Mouse (Mus musculus) ovary, postnatal 10 days (tissue): ENCODE results near the gene Siglecf.
"Not testable (repeated sequence)": the region's sequence is repeated elsewhere in the genome, so short reads cannot be mapped to it uniquely, and the experiment has no call there.

Experiments
- DNase-seq: peaks from one replicate; pipeline ENCODE4 v3.0.0; 2022; ENCODE audit warnings: low spot score

Gene Siglecf

GRCm38 (mm10) chr7:43351154-43351553 lies at the start of gene Siglecf:
Siglecf (plus strand) TSS chr7:43351341.
- no peak for DNase-seq

GRCm38 (mm10) chr7:43305235-43305634 lies 45.9 kb upstream of the Siglecf start:
- no peak for DNase-seq

- no peak for DNase-seq
These were observed 42.1 kb upstream of the Siglecf start for GRCm38 (mm10) chr7:43309069-43309468.

- DNase-seq = no peak
These were observed 39.5 kb upstream of the Siglecf start for GRCm38 (mm10) chr7:43311632-43312031.

- DNase-seq = no peak
These were observed 38.6 kb upstream of the Siglecf start for GRCm38 (mm10) chr7:43312386-43313012.

GRCm38 (mm10) chr7:43313013-43313428 lies 38.1 kb upstream of the Siglecf start, which contains the start of gene Zfp715:
Zfp715 (minus strand) TSS chr7:43313294.
- DNase-seq = peak; percentile 67

GRCm38 (mm10) chr7:43326223-43326780 lies 24.8 kb upstream of the Siglecf start:
- DNase-seq = no peak

GRCm38 (mm10) chr7:43328101-43328500 lies 23.0 kb upstream of the Siglecf start:
- DNase-seq = no peak

GRCm38 (mm10) chr7:43333203-43333602 lies 17.9 kb upstream of the Siglecf start:
- DNase-seq = no peak

- DNase-seq = no peak
These were observed 17.2 kb upstream of the Siglecf start for GRCm38 (mm10) chr7:43333899-43334298.

GRCm38 (mm10) chr7:43340771-43341170 lies 10.4 kb upstream of the Siglecf start:
- no peak for DNase-seq

GRCm38 (mm10) chr7:43343191-43343590 lies 8.0 kb upstream of the Siglecf start:
- no peak for DNase-seq

GRCm38 (mm10) chr7:43344020-43344419 lies 7.1 kb upstream of the Siglecf start:
- no peak for DNase-seq

GRCm38 (mm10) chr7:43344491-43344890 lies 6.7 kb upstream of the Siglecf start:
- no peak for DNase-seq

- no peak for DNase-seq
These were observed 5.0 kb upstream of the Siglecf start for GRCm38 (mm10) chr7:43346148-43346547.

GRCm38 (mm10) chr7:43346571-43346970 lies 4.6 kb upstream of the Siglecf start:
- DNase-seq = no peak

- not testable (repeated sequence) for DNase-seq
These were observed 1.5 kb upstream of the Siglecf start for GRCm38 (mm10) chr7:43349623-43350022.

- DNase-seq = no peak
These were observed 2.0 kb downstream of the Siglecf start for GRCm38 (mm10) chr7:43353118-43353517.

- DNase-seq = no peak
These were observed 2.6 kb downstream of the Siglecf start for GRCm38 (mm10) chr7:43353758-43354157.

- DNase-seq = no peak
These were observed 4.0 kb downstream of the Siglecf start for GRCm38 (mm10) chr7:43354893-43355835.

GRCm38 (mm10) chr7:43358556-43358955 lies 7.4 kb downstream of the Siglecf start:
- DNase-seq = no peak

- no peak for DNase-seq
These were observed 10.3 kb downstream of the Siglecf start for GRCm38 (mm10) chr7:43361442-43361841.

GRCm38 (mm10) chr7:43362021-43362420 lies 10.9 kb downstream of the Siglecf start:
- DNase-seq = no peak
